Mouse (Mus musculus): ENCODE data around the gene Gm9821. TPM values are rescaled to one million over a fixed set of nuclear protein-coding genes. Genes with fewer than 3 reads are reported as not detected.

Gm9821 gene
- polyA plus RNA-seq (2015; fragmentation: Nextera tagmentation; extraction: Ambion mirVana), result 1.6 and 2.2 TPM in 2 replicates

DNA sequence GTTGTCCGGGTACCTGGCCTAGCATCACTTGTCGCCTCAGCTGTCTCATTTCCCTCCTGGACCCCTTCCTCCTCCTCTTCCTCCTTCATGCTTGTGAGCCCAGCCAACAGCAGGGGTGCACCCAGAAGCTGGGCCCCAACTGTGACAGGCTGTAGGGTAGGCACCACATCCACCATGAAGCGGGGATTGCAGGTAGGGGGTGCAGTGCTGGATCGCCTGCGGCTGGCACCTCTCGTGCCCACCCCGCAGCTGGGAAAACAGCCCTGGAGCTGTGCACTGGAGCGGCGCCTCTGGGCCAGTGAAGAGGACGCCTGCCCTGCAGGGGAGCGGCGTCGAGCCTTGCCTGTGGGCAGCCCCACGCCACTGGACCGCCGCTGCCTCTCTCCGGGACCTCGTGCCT lies at the start of gene Gm9821:
TSS of gene Gm9821 (plus strand) at position 221 of the 400 bp plus-strand sequence.
- Histone ChIP-seq H3K9ac (peak within 1 kb of the TSS; percentile 88), H3K27me3 (replicated peaks) (no peaks in the 10 kb centered on the region), H3K4me2 (peak within 1 kb of the TSS; percentile 74), H3K4me1 (peaks cover 79% of the 10 kb centered on the region), H3K9me3 (no peaks in the 10 kb centered on the region), H3K4me3 (no peak within 1 kb of the TSS), H3K36me3 (peaks cover 42% of the 10 kb centered on the region), H3K27ac (replicated peaks) (peak within 1 kb of the TSS; percentile 99)
- WGBS, result 86% methylated on average over 18 of the region's 18 CpGs
- no peak for ATAC-seq (ENCODE audit: extremely low read depth, insufficient number of reproducible peaks, low FRiP score, low TSS enrichment)

GRCm38 (mm10) chr2:91897968-91898367 lies 47.5 kb upstream of the Gm9821 start:
- peaks cover 43% of the 10 kb centered on the region for H3K36me3 ChIP-seq
- no peaks in the 10 kb centered on the region for H3K4me1 ChIP-seq
- H3K9me3 ChIP-seq, result no peaks in the 10 kb centered on the region
- H3K27me3 ChIP-seq (replicated peaks), result no peaks in the 10 kb centered on the region
- H3K9ac ChIP-seq, result no peak overlapping the region
- no peak overlapping the region for H3K4me3 ChIP-seq
- no peak overlapping the region for H3K4me2 ChIP-seq
- no peak for ATAC-seq (ENCODE audit: extremely low read depth, insufficient number of reproducible peaks, low FRiP score, low TSS enrichment)
- no peak overlapping the region for H3K27ac ChIP-seq (replicated peaks)

DNA sequence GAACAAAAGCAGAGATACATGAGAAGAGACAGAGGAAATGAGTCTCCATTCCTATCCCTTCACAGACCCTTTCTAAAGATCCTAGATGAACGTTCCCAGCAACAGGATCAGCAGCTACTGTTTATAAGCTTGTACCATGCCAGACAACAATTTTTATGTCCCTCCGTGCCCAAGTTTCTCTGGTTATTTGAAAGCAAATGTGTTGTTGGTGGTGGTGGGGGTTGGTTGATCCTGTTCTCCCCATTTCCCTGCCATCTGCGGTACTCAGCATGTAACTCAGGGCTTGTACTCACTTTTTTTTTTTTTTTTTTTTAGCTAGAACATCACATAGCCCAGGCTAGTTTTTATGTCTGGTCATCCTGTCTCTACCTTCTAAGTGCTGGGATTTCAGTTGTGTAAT lies 46.4 kb upstream of the Gm9821 start:
- no peaks in the 10 kb centered on the region for H3K27me3 ChIP-seq (replicated peaks)
- no peak overlapping the region for H3K4me3 ChIP-seq
- no peaks in the 10 kb centered on the region for H3K4me1 ChIP-seq
- no peak overlapping the region for H3K4me2 ChIP-seq
- peaks cover 33% of the 10 kb centered on the region for H3K36me3 ChIP-seq
- H3K9me3 ChIP-seq, result no peaks in the 10 kb centered on the region
- no peak overlapping the region for H3K27ac ChIP-seq (replicated peaks)
- H3K9ac ChIP-seq, result no peak overlapping the region
- no peak for ATAC-seq (ENCODE audit: extremely low read depth, insufficient number of reproducible peaks, low FRiP score, low TSS enrichment)
- 85% methylated on average over 3 of the region's 3 CpGs for WGBS

DNA sequence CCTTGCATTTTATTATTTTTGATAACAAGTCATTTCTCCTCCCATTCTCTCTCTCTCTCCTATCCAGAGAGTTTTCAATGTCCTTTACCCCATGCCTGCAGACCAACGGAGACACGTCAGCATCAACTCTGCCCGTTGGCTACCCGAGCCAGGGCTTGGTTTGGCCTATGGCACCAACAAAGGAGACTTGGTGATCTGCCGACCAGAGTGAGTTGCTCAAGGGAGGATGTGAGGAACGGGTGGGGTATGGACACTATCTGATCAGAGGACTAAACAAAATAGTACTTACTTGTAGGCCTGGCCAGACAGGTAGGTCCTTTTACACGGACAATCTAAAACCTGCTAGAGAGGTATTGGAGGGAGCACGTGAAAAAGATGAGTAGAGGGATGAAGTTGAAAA lies 45.1 kb upstream of the Gm9821 start:
- WGBS, result 84% methylated on average over 8 of the region's 8 CpGs
- Histone ChIP-seq H3K9ac (no peak overlapping the region), H3K27me3 (replicated peaks) (no peaks in the 10 kb centered on the region), H3K4me1 (0 out of 2 replicates have a peak, but pooled peaks cover 4% of the 10 kb centered on the region), H3K36me3 (peaks cover 26% of the 10 kb centered on the region), H3K27ac (replicated peaks) (no peak overlapping the region), H3K4me2 (no peak overlapping the region), H3K9me3 (no peaks in the 10 kb centered on the region), H3K4me3 (no peak overlapping the region)
- ATAC-seq (ENCODE audit: extremely low read depth, insufficient number of reproducible peaks, low FRiP score, low TSS enrichment), result no peak

- H3K4me3 ChIP-seq, result no peak overlapping the region
- no peaks in the 10 kb centered on the region for H3K27me3 ChIP-seq (replicated peaks)
- H3K4me2 ChIP-seq, result no peak overlapping the region
- WGBS, result 81% methylated on average over 5 of the region's 5 CpGs
- no peaks in the 10 kb centered on the region for H3K9me3 ChIP-seq
- 0 out of 2 replicates have a peak, but pooled peaks cover 4% of the 10 kb centered on the region for H3K4me1 ChIP-seq
- H3K36me3 ChIP-seq, result peaks cover 28% of the 10 kb centered on the region
- H3K27ac ChIP-seq (replicated peaks), result no peak overlapping the region
- no peak overlapping the region for H3K9ac ChIP-seq
- ATAC-seq (ENCODE audit: extremely low read depth, insufficient number of reproducible peaks, low FRiP score, low TSS enrichment), result no peak
These were observed 43.2 kb upstream of the Gm9821 start for GRCm38 (mm10) chr2:91902336-91902735.

DNA sequence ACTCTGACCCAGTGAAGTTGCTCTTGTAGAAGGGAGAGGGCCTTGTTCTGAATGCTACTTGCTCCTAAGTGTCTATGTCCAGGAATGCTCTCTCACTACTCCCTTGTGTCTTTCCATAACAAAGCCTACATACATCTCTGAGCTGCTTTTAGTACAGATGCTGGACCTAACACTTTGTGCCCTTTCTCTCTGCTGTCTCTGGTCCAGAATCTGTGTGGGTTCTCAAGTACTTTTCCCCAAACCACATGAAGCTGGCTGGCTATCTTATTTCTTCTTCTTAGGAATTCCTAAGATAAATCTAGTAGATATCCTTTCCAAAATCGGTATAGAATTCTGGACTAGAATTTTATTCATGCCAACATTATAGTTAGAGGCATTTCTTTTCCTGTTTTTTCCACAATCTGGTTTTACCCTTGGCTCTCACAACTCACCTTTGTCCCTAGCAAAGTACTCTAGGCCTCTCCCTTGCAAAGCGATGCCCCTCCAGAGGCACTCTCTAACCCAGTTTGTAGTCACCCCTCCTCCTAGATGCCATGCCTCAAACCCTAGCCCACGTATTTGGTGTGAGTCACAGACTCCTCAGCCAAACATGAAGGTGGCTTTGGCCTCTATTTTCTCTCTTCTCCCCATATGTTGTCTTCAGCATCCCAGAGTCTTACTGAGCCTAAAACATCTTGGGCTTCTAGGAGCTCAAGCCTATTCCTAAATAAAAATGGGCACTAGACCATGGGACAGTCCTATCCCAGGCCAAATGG lies 42.2 kb upstream of the Gm9821 start:
- Histone ChIP-seq H3K36me3 (peaks cover 31% of the 10 kb centered on the region), H3K4me3 (no peak overlapping the region), H3K27ac (replicated peaks) (no peak overlapping the region), H3K4me2 (no peak overlapping the region), H3K9me3 (no peaks in the 10 kb centered on the region), H3K9ac (no peak overlapping the region), H3K4me1 (0 out of 2 replicates have a peak, but pooled peaks cover 4% of the 10 kb centered on the region), H3K27me3 (replicated peaks) (no peaks in the 10 kb centered on the region)
- WGBS, result 82% methylated on average over 3 of the region's 3 CpGs
- ATAC-seq (ENCODE audit: extremely low read depth, insufficient number of reproducible peaks, low FRiP score, low TSS enrichment), result no peak

DNA sequence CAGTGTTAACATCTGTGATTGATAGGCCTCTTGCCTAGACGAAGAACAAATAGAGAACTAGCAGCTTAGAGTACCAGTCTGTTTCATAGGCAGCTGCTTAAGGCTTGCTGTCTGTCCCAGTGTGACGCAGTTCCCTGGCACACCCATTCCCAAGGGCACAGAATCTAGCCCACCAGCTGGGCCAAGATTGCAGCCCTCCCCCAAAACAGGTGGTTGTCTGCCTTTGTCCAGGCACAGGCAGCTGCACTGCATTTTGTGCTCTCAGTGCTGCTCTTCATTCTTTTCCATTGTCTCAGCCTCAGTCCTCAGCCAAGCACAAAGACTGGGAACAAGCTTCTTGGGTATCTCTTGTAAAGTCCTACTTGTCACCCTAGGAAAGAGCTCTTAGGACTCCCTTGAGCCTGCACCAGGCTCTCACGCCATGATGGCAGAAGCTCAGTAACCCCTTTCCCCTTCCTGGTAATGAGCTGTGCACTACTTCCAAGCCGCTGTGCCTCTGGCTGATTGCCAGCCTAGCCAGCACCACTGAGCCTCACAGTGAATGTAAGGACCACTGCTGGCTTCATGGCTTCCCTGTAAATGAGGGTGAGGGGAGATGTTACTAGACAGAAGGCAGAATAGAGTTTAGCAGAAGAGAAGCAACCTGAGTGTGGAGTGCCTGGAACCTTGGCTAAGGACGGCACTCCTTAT lies 40.7 kb upstream of the Gm9821 start:
- H3K4me3 ChIP-seq, result no peak overlapping the region
- no peak overlapping the region for H3K9ac ChIP-seq
- ATAC-seq (ENCODE audit: extremely low read depth, insufficient number of reproducible peaks, low FRiP score, low TSS enrichment), result no peak
- no peak overlapping the region for H3K27ac ChIP-seq (replicated peaks)
- H3K27me3 ChIP-seq (replicated peaks), result no peaks in the 10 kb centered on the region
- WGBS, result 76% methylated on average over 5 of the region's 5 CpGs
- no peaks in the 10 kb centered on the region for H3K9me3 ChIP-seq
- H3K4me1 ChIP-seq, result 0 out of 2 replicates have a peak, but pooled peaks cover 4% of the 10 kb centered on the region
- H3K36me3 ChIP-seq, result peaks cover 44% of the 10 kb centered on the region
- H3K4me2 ChIP-seq, result no peak overlapping the region

DNA sequence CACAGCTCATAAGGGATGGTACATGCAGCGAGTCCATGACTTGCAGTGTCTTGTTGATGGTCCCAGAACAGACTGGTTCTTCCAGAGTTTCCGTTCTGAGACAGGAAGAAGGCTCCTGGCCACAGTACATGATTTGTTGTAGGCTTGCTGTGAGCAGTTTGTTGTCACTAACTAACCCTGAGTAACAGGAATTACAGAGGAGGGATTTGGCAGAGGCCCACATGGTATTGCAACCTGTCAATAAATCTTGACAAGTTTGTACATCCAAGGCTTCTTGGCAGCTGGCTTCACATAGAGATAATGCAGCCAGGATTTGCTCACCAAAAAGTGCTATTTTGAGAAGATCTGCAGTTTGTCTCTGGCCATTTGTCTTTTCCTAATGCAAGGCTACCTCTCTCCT lies 39.4 kb upstream of the Gm9821 start:
- H3K4me2 ChIP-seq, result no peak overlapping the region
- peaks cover 49% of the 10 kb centered on the region for H3K36me3 ChIP-seq
- H3K9me3 ChIP-seq, result no peaks in the 10 kb centered on the region
- ATAC-seq (ENCODE audit: extremely low read depth, insufficient number of reproducible peaks, low FRiP score, low TSS enrichment), result no peak
- no peak overlapping the region for H3K27ac ChIP-seq (replicated peaks)
- H3K4me3 ChIP-seq, result no peak overlapping the region
- no peak overlapping the region for H3K9ac ChIP-seq
- H3K4me1 ChIP-seq, result 0 out of 2 replicates have a peak, but pooled peaks cover 4% of the 10 kb centered on the region
- WGBS, result 82% methylated on average over 2 of the region's 2 CpGs
- no peaks in the 10 kb centered on the region for H3K27me3 ChIP-seq (replicated peaks)

DNA sequence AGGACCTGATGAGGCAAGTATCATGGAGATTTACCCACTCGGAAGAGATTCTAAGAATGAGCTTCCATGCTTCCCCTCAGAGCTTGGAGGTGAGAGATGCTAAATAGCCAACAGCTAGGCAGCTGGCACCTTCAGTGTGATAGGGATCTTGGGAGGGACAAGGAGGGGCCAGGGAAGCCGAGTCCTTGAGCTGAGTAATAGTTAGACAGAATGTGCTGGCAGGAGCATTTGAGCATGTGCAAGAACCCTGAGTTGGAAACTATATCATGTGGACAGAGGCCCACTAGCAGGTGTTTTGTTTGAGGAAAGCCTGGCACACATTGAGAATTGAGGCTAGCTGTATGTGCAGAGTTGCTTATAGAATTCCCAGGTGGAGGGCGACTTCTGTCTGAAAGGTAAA lies 32.9 kb upstream of the Gm9821 start:
- Histone ChIP-seq H3K9ac (no peak overlapping the region), H3K4me2 (no peak overlapping the region), H3K36me3 (peaks cover 90% of the 10 kb centered on the region), H3K4me1 (no peaks in the 10 kb centered on the region), H3K27me3 (replicated peaks) (no peaks in the 10 kb centered on the region), H3K4me3 (no peak overlapping the region), H3K9me3 (no peaks in the 10 kb centered on the region), H3K27ac (replicated peaks) (no peak overlapping the region)
- no peak for ATAC-seq (ENCODE audit: extremely low read depth, insufficient number of reproducible peaks, low FRiP score, low TSS enrichment)
- WGBS, result 56% methylated on average over 3 of the region's 3 CpGs

GRCm38 (mm10) chr2:91913328-91914110 lies 32.0 kb upstream of the Gm9821 start:
- peaks cover 93% of the 10 kb centered on the region for H3K36me3 ChIP-seq
- WGBS, result 70% methylated on average over 7 of the region's 7 CpGs
- H3K27ac ChIP-seq (replicated peaks), result no peak overlapping the region
- ATAC-seq (ENCODE audit: extremely low read depth, insufficient number of reproducible peaks, low FRiP score, low TSS enrichment), result no peak
- no peaks in the 10 kb centered on the region for H3K9me3 ChIP-seq
- H3K4me3 ChIP-seq, result no peak overlapping the region
- no peak overlapping the region for H3K4me2 ChIP-seq
- no peaks in the 10 kb centered on the region for H3K27me3 ChIP-seq (replicated peaks)
- H3K9ac ChIP-seq, result no peak overlapping the region
- H3K4me1 ChIP-seq, result no peaks in the 10 kb centered on the region

DNA sequence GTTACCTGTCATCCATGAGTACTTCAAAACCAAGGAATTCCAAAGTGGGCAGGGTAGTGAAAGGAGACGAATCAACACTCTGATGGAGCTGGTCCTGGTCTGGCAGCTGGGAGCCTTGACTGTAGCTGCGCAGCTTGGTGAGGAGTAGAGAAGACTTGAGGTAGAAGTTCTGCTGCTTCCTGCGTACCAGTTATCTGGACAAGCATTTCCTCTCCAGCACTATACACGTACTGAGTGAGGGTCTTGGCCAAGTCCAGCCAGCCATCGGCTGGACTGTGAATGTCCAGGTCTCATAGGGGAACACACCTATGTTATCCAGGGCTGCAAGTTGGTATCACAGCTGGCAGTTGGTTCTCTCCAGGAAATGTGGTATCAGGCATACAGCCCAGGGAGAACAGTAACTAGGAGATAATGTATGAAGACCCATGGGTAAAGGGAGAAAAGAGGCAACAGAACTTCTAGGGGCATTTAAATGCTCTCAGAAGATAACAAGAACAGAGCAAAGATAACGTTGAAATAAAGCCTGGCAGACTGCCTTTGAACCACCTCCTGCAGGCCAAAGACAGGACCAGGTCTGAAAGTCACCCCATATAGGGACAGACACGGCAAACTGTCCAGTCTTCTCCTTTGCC lies 29.0 kb upstream of the Gm9821 start:
- ATAC-seq (ENCODE audit: extremely low read depth, insufficient number of reproducible peaks, low FRiP score, low TSS enrichment), result no peak
- Histone ChIP-seq H3K9ac (no peak overlapping the region), H3K4me1 (peaks cover 6% of the 10 kb centered on the region), H3K9me3 (no peaks in the 10 kb centered on the region), H3K4me3 (no peak overlapping the region), H3K27me3 (replicated peaks) (peaks cover 21% of the 10 kb centered on the region), H3K36me3 (peaks cover 74% of the 10 kb centered on the region), H3K27ac (replicated peaks) (no peak overlapping the region), H3K4me2 (no peak overlapping the region)
- 64% methylated on average over 7 of the region's 7 CpGs for WGBS
